Mouse (Mus musculus) urinary bladder, postnatal 4 days (tissue): ENCODE data around the gene Rdh9.

Experiments used
- DNase-seq, 2 experiments: peaks; one replicate each; pipeline ENCODE4 v3.0.0; 2021 to 2022; ENCODE audit warnings: low spot score in 2 of 2

The Rdh9 gene

DNA sequence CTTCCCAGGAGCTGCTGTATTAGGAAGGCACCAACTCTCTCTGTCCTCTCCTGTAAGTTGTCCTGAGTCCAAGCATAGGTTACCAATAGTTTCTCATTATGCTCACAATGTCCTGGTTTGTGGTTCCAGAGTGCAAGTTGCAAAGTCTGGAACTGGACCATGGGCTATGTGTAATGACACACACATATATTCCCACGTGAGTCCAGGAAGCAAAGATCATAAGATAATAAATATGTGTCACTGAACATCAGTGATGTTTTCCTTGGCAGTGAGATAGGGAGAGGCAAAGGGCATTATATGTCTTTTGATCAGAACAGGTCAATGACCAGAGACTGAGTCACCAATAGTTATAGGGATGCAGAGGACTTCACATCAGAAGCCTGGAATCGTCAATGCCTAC is at the start of gene Rdh9:
TSS of gene Rdh9 (plus strand) at position 376 of the 400 bp plus-strand sequence.
- DNase-seq, result no peak

DNA sequence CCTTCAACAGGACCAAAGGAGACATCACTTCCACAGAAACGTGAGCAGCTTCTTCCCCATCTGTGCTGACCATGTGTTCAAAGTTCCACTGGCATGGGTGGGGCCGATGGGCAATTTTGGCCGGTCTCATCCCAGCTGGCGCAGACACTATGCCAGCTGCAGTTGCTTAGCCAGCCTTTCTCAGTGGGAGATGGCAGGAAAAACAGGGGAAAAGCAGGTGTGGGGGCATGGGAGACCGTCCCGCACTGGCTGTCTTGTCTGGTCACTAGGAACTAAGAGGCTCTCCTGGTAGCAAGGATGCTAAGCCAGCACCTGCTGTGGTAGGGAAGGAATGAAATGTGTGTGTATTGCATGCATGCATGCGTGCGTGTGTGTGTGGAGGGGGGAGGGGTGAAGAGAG is 47.7 kb upstream of the Rdh9 start:
- no peak for DNase-seq

DNA sequence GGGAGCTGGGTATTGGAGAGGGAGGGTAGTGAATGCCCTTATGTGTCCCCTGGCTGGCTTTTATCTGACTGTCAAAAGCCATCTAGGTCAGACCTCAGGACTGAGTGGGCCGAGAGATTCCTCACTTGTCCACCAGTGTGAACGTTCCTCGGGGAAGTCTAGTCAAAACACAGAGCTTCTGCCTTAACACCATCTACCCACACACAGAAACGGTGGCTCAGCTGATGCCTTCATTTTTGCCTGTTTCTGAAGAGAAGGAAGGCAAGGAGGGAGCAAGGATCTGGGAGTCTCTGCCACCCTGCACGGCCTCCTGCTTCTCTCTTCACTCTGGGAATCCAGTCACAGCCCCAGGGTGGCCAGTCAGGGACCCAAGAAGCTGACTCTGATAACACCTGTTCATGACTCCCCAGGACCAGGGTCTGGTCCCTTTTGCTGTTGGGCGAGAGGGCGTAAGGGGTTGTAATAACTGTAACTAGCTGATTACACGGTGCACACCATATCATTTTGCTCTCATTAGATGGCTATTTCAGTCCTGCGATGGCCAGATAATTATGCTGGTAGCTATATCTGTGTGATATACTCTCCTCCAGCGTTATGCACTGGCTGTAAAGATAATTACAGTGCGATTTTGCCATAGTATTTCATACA is 45.8 kb upstream of the Rdh9 start:
- no peak for DNase-seq

DNA sequence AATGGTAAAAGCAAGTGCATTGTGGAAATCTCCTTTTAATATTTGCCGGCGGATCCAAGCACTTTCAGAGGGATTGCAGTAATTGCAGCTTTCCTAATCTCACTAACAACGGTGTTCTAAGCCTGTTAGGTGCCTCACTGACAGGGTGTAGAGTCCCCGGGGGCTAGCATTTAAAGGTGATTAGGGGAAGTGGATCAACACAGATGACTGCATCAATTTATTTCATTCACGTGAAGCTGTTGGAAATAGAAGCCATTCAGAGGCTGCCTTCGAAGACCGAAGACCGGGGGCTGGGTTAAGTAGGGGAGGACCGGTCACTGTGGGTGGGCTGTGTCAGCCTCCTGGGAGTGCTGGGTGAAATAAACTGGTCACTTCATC is 45.3 kb upstream of the Rdh9 start:
- DNase-seq, result no peak

DNA sequence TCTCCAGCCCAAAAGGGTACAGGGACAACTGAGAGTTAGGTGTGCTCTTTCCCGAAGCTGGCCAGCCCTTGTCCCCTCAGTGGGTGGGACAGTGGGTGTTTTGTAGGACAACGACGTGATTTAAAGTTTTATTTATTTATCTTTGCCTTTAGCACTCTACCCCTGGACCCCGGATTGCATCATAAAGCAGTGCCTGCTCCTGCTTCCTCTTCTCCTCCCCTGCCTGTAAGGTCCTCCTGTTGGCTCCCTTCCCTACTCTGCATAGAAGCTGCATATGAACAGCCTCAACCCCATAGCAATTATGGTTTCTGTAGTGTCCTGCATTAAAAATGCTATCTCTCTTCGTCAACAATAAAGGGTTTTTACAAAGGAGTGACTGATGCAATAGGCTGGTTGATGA is 44.8 kb upstream of the Rdh9 start:
- no peak for DNase-seq

DNA sequence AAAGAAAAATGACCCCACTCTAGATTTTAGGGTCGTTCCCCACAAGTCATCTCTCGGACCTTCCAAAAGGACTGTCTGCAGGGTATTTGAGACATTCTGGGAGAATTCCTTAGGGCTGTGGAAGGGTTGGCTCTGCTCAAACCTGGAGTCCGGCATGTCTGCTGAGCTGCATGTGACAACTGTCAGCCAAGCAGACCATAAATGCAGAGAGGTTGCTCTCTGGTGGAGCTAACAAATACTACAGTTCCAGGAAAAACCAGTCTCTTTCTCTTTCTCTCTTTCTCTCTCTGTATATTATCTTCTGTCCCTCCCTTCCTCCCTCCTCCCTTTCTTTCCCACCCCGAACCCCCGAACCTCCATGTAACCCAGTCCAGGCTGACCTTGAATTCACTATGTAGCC is 41.8 kb upstream of the Rdh9 start:
- no peak for DNase-seq

DNA sequence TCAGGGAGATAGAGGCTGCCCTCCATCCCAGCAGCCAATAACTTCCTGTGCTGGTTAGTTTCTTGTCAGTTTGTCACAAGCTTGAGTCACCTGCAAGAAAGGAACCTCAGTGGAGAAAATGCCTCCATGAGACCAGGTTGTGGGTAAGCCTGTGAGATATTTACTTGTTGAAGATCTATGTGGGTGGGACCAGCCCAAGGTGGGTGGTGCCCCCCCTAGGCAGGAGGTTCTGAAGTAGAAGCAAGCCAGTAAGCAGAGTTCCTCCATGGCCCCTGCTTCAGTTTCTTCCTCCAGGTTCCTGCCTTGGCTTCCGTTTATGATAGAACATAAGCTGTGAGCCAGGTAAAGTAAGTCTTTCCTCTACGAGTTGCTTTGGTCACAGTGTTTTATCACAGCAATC is 39.9 kb upstream of the Rdh9 start:
- no peak for DNase-seq

DNA sequence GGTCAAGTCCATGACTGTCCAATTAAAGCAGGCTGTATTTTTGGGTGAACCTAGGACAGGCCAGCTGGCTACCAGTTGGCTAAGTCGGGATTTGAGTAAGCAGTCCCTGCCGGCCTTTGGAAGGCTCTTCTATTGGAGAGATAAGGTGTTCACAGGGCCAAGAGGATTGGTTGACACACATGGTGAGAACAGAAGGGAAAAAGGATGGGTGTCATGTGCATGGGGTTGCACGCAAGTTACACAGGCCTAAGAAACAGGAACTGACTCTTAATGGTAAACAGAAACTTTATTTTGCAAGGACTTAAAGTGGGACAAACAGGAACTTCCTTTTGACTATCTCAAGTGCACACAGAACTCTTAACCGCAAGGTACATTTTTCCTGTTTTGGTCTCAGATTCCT is 39.3 kb upstream of the Rdh9 start:
- DNase-seq, result no peak

DNA sequence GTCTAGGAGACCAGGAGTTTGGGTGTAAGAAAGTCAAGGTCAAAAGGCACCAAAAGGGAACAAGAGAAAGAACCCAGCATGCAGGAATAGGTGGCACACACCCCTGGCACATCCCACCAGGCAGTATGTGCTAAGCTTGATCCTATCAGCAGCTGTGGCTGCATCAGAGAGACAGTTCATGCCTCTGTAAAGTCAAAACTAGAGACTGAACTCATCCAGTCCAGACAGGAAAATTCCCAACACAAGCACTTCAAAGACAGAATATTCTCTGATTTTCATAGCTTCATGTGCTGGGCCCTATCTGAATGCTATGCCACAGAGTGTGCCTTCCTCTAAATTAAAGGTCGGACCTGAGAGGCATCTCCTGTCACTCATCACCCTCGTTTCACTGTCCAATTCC is 38.6 kb upstream of the Rdh9 start:
- no peak for DNase-seq

DNA sequence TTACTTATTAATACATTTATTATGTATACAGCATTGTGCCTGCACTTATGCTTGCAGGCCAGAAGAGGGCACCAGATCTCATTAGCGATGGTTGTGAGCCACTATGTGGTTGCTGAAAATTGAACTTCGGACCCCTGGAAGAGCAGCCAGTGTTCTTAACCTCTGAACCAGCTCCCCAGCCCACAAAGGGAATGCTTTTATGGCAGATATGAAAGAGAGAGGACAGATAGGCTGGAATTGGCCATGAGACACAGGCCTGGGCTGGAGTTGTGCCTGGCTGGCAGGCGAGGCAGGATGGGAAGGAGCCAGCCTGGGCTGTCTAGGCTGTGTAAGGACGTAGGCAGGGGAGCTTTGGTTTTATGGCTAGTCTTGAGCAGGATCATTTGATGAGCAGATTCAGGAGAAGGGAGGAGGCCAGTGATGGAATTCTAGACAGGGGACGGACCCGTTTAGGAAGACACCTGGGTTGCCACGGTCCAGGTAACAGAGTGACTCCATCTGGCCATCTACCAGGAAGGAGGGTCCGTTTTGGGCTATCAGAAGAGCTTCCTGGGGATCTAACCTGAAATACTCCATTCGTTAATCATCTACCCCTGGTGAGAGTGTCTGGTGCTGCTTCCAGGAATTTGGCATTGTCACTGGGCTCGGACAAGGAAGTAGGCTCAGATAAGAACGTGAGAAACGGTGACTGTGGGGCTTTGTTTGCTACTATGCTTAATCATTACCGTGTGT is 37.9 kb upstream of the Rdh9 start:
- no peak for DNase-seq

DNA sequence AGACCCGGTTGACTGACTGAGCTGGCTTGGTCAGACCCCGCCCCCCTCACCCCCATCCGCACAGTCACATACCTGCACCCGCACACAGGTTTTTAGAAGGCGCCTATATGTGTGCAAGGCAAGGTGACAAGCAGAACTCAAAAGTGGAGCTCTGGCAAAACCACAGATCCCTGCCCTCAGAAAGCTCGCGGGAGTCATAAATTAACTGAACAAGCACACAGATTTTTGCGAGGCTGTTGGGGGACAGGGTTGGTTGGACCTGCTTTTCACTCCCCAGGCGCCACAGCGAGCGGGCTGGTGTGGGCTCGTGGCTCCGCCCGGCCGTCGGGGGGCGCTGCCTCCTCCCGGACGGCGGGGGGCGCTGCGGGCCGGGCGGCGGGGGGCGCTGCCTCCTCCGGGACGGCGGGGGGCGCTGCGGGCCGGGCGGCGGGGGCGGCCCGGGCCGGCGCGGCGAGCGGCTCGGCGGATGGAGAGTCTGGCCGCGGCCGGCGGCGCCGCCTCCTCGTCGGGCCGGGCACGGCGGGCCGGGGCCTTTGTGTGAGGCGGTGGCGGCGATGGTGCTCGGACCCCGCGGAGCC is 37.0 kb upstream of the Rdh9 start, which contains the start of gene Zbtb39:
TSS of gene Zbtb39 (plus strand) at position 456 of the 578 bp plus-strand sequence.
- peak; percentile 81 to 85 for DNase-seq

DNA sequence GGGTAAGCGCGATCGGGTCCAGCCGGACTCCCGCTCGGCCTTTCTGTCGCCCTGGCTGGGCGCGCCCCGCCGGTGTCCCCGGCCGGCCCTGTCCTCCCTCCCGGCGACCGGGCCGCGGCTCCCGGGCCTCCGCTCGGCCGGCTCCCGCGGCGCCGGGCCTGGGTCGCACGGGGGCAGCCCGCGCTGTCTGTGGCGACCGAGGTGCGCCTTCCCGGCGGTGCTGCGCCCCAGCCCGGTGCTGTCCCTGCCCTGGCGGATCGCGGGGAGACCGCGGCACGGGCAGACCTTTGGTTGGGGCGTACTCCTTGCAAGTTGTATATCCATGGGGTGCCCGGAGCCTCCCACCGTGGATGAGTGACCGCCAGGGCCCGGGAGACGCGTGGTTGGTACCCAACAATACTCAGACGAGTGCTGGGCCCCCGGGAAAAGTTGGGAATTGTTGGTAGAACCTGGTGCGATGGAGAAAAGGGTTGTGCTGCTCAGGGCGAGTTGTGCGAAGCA is 36.5 kb upstream of the Rdh9 start:
- DNase-seq, result peak in 1 of 2 experiments; percentile 32

DNA sequence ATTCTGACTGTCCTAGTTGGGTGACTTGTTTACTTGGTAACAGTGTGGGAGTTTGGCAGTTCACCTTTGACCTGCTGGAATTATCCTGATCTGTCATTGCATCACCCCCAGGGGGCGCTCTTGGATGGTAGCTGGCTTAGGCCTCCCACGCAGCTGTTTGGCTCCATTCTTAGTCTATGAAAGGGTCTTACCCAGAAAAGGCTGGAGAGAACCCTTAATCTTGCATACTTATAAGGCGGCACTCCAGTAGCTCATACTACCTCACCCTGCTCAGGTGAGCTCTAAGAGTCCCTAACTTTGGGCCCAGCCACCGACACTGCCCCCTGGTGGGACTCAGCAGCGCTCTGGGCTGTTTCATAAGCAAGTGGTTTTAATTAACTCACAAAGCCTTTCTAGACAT is 31.5 kb upstream of the Rdh9 start:
- DNase-seq, result no peak

DNA sequence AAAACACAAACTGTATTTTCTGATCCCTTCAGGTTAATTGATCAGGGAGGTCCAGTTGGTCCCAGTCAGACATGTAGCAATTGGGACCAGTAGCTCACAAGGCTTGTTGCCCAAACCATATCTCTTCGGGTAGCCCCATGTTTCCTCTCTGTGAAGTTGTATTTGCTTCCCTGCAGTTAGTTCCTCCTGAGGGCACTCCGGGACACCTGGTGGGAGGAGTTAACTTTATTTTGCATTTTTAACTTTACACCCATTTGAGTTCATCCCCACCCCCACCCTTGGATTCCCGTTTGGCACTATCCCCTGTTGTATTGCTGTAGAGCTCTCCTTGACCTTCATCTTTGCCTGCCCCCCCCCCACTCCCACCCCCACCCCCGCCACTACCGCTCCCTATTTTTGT is 30.3 kb upstream of the Rdh9 start:
- DNase-seq, result no peak

DNA sequence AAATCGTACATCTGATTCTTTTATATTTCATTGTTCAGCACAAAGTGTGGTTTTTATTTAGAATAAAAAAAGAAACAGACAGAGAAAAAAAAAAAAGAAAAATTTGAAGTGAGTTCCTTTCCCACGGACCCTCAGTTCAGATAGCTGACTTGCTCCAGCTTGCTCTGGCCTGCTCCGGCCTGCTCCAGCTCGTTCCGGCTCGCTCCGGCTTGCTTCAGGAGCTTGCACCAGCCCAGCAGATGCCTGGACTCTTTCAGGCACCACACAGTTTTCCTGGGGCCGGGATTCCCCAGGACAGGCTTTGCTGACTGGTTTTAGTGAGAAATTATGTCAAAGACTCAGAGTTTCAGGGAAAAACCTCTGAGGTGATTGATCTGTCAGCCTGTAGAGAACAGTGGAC is 28.9 kb upstream of the Rdh9 start:
- no peak for DNase-seq

DNA sequence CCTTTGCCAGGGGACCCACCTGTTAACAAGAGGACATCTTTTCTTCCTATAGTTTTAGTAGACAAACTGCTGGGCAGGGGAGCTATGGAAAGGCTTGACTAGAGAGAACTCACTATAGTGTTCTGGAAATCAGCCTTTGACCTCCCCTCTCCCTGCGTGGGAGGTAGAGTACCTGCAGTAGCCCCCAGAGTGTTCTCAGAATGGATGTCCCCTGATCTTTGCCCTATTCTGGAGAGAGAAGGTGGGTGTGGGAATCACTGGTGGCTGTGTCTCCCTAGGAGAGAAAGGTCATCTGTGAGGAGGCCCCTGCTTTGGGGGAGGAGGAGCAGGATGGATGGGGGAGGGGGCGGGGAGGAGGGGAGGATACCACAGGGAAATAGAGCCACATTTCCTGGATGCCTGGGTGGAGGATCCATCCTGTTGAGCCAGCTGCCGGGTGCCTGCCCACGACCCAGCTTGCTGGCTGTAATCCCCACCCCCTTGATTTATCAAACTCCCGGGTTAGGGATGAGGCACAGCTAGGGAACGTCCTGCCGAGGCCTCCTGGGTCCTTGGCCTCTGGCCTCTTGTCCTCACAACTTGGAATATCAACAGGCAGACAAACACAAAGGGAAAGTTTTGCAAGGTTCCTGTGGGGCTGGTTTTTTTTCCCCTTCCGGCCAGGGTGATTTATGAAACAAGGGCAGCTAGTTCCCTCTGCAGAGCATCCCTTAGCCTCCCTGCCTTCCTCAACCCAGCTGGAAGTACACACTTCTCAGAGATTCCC is 27.2 kb upstream of the Rdh9 start:
- DNase-seq, result peak in 1 of 2 experiments; percentile 43

DNA sequence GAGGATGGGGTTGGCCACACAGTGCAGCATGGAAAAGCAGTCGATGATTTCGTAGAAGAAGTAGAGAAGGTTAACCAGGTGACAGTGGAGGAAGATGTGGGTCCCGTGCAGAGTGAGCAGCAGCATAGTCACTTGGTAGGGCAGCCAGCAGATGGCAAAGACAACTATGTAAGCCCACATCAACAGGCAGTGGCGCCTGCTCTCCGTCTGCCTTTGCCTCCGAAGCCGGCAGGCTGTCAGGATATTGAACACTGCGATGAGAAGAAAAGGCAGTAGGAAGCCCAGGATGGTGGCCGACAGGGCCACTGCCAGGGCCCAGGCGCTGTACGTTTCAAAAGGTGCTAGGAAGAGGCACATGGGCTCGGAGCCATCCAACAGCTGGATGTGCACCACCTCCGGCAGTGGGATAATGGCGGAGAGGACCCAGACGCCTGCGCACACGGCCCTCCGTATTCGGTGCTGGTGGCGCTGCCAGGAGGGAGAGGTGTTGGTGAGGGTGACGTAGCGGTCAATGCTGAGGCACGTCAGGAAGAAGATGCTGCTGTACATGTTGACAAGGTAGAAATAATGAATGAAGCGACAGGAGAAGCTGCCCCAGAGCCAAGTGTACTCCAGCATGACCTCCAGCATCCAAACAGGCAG is 25.9 kb upstream of the Rdh9 start:
- no peak for DNase-seq

DNA sequence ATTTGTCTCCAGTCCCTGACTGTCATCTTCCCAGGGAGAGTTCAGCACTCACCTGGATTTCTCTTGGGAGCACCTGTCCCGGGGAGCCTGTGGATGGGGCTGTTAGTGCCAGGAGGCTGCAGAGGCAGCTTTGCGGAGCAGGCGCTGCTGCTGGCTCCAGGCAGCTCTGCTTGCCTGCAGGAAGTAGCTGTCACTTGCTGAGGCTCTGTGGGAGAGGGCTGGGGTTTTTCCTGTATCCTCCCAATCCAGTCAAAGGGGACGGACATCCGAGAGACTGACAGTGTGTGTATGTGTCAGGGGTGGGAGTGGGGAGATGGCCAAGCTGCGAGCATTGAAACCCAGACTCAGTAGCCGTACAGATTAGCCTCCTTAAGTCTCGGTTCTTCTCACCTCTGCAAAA is 24.6 kb upstream of the Rdh9 start, which contains the start of gene Gpr182:
TSS of gene Gpr182 (minus strand) at position 185 of the 400 bp plus-strand sequence.
- no peak for DNase-seq

DNA sequence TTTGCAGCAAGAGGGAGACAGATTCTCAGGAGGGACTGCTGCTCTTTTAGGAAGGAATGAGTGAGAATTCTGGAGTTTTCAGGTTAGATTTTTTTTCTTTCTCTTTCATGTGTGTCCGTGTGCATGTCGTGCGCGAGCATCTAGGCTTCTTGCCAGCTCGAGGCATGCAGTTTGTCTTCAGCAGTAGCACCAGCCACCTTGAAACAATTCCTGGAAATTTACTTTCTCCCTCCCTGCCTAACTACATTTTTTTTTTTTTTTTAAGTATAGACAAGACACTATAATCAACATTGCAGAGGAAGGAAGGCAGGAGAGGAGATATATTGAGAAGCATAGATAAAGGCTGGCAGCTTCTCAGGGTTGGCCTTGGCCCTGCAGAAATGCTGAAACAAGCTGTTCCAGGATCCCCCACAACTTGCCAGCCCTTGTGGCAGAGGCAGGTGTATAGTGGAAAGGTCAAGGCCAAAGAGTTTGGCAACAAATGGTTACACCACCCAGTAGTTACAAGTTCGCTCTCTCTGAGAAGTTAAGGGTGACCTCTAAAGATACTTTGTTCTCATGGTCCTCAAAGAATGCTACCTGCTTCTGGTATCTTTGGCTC is 21.5 kb upstream of the Rdh9 start:
- DNase-seq, result peak in 1 of 2 experiments; percentile 47

DNA sequence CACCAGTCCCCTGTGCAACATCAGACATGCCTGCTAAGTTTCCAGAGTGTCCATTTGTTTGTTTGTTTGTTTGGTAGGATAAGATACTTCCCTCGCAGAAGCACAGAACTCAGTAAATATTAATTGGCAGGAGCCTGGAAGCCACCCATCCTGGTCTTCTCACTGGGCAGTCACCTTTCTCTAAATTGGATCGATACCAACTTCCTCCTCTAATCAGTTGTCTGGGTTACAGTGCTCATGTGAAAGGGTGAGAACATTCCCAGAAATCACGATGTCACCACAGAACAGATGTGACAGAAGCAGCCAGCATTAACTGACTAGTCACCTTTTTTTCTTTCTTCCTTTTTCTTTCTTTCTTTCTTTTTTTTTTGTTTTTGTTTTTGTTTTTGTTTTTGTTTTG is 20.9 kb upstream of the Rdh9 start:
- DNase-seq, result peak in 1 of 2 experiments; percentile 3

DNA sequence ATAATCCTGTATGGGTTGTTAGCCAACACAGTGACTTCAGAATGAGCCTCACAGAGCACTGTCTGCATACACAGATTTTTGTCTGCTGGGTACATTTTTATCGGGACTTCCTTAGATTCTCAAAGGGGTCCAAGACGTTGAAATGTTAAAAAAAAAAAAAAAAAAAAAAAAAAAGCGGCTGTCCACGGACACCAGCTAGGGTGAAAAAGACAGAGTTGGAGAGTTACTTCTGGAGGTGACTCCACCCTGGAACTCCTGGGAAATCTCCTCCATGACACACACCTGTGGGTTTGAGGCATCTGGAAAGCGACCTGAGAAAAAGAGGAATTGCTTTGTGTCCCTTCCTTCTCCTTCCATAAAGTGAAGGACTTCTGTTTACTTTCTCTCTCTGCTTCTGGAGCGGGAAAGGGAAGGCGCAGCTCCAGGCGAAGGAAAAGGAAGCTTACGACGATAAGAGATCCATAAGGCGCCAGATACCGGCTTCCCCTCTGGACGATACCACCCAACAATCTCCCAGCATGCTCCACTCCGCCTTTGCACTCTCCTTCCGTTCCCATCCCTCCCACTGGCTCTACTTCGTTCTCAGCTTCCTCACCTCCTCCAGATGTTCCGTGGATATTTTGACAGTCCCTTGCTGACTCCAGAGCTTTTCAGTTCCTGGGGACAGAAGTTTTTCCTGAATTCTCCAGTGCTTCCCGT is 20.3 kb upstream of the Rdh9 start:
- DNase-seq, result peak; percentile 15 to 50
